Mouse (Mus musculus) thymus, postnatal 4 days (tissue): ENCODE results near the gene Olfr638.
"Not testable (repeated sequence)": the region's sequence is repeated elsewhere in the genome, so short reads cannot be mapped to it uniquely, and the experiment has no call there.

ENCODE experiments used
- DNase-seq: peaks from one replicate; pipeline ENCODE4 v3.0.0; 2021

Olfr638 gene

DNA sequence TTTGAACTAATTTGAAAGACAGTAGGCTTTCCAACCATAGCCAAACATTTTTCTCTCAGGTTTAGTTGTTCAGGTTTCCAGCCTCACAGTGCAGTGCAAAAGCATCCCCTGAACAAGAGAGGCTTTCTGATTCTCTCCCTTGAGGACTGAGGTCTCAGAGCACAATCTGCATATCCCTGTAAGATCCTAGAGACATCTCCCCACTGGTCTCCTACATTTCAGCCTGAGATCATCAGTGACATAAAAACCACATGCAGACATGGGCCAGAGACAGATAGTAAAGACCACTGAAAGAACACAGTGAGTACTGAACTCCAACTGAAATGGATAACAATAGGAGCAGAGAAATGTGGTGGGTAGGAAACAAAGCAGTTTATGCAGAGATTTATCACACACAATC, at the start of gene Olfr638:
Gene Olfr638, plus strand, starts transcription at position 301 of the 400 bp plus-strand sequence.
- DNase-seq, result no peak

DNA sequence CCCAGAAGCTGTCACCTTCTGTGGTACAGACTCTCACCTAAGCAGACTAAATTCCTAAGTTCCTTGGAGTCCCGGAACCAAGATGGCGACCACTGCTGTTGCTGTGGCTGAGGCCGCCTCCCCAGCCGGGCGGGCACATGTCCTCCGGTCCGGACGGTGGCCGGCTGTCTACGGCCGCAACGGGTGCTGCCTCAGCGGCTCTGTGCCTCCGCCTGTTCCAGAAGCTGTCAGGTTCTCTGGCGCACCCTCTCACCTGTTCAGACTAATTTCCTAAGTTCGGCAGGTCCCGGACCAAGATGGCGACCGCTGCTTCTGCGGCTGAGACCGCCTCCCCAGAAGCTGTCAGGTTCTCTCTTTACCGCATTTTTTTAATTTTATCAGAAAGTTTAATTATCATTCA, 31.7 kb upstream of the Olfr638 start:
- not testable (repeated sequence) for DNase-seq

DNA sequence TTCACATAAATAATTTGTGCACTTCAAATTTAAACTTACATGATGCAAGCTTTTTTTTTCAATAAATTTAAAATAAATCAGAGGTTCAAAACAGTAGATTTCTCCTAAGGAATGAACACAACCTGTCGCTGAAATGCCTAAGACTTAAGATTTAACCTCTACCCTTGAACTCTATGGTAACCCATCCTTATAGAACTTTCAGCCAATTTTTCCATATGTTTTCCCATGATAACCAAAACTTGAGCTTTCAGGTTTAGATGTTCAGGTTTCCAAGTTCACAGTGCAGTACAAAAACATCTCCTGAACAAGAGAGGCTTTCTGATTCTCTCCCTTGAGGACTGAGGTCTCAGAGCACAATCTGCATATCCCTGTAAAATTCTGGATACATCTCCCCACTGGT, 27.7 kb upstream of the Olfr638 start, which contains the start of gene Olfr635:
Gene Olfr635, plus strand, starts transcription at position 301 of the 400 bp plus-strand sequence.
- no peak for DNase-seq

GRCm38 (mm10) chr7:103971782-103972181, 26.8 kb upstream of the Olfr638 start:
- DNase-seq, result no peak

DNA sequence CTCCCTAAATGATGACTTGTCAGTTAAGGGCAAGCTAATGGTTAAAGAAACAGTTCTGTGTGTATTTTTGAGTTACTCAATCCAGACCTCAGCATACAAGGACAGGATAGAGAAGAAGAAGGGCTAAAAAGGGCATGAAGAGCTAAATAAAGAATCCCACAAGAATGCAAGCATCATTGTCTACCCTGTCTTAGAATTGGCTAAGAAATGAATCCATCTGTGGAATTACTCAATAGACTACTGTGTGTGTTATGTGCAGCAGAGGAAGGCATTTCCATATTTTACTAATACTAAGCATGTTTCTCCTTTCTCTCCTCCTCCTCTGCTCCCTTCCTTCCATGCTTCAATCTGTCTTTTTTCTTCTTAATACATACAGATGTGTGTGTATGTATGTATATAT, 578 bp downstream of the Olfr638 start:
- no peak for DNase-seq

DNA sequence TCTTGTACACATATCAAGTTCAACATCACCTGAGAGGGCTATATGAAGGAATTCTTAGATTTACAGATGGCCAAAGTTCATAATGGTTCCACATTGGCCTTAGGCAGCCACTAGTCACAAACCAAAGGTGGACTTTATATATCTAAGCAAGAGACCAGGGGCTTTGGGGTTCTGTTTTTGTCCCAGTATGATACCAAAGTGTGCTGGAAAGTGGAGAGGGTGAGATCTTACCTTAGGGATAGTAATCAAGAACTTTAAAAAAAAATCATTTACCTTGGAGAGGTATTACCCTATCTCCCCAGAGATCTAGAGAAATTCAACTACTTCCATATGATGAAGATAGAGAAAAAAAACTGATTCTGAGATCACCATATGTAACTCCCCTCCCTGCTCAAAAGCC, 18.7 kb downstream of the Olfr638 start, which contains the start of gene Olfr639:
Gene Olfr639, minus strand, starts transcription at position 101 of the 400 bp plus-strand sequence.
- DNase-seq, result no peak

- no peak for DNase-seq
These were observed 20.4 kb downstream of the Olfr638 start for GRCm38 (mm10) chr7:104018953-104019352.

DNA sequence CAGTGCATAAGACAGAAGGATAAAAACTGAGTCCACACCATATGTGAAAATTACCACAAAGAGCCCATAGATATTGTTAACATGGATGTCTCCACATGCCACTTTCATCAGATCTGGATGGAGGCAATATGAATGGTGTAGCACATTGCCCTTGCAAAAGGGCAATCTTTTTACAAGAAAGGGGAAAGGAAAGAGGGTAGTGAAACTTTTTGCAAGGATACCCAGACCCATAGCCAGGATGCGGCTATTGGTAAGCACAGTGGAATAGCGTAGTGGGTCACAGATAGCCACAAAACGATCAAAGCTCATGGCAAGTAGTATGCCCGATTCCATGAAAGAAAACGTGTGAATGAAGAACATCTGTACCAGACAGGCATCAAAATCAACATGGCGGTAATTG, 23.1 kb downstream of the Olfr638 start:
- DNase-seq, result no peak

- no peak for DNase-seq
These were observed 26.9 kb downstream of the Olfr638 start, which contains the start of gene Olfr640 for GRCm38 (mm10) chr7:104025473-104025872. Gene Olfr640 (minus strand): TSS chr7:104025573.

- DNase-seq, result no peak
These were observed 28.4 kb downstream of the Olfr638 start for GRCm38 (mm10) chr7:104026978-104027377.

DNA sequence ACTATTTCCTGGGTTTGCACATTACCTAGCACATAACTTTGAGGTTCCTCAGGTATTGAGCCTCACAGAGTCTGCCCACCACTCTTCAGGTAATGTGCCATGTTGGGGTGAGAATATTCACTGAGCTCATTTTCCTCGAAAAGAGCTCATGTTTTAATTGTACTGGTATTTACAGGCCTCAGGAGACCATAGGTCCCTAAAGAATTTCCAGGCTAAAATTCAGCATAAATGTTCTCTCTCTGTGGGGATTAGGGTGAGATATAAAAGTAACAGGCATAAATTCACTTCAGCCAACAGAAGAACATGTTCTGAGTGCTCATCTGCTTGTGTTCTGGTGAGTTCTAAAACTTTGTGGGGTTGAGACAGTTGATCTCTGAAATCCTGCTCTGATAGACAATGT, 36.6 kb downstream of the Olfr638 start, which contains the start of gene Olfr641:
Gene Olfr641, plus strand, starts transcription at position 301 of the 400 bp plus-strand sequence.
- DNase-seq, result no peak

DNA sequence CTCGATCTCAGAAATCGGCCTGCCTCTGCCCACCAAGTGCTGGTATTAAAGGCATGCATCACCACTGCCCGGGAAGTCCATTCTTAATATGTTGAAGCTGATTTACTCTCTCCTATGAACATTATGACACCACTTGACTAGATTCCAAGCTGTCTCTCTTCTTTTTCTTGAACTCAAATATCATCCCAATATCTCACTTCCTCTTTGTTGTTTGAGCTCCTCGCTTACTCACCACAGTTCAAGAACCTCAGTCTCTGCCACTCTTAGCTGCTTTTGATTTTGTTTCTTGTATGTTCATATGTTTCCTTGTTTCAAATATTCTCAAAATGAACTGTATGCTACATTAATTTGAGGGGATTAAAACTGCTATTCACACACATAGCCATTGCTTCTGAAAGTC, 52.2 kb downstream of the Olfr638 start:
- DNase-seq, result no peak

DNA sequence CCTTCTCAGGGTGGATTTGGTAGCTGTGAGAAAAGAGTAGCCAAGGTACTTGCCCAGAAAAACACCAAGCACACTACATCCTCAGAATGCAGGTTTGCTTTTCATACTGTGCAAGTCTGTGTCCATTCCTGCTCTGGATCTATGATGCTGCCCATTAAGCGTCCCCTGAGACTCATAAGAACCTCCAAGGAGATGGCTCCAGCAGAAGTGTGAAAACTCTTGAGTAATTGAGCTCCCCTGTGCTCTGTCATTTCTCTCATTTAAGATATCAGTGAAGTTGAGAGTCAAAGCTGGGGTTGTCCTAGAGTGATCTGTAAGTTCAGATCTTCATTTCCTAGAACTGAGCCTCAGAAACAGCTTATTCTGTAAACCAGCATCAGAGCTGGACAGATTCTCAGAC, 54.0 kb downstream of the Olfr638 start, which contains the start of gene Olfr642:
Gene Olfr642, minus strand, starts transcription at position 101 of the 400 bp plus-strand sequence.
- DNase-seq, result no peak
